Mouse (Mus musculus) lung, embryonic 14.5 days (tissue): Measurements from ENCODE around the gene Rfx3. TPM values are rescaled to one million over a fixed set of nuclear protein-coding genes. Genes with fewer than 3 reads are reported as not detected.

Experiments used
- ATAC-seq: fragments of 200-750 bp; cut with Nextera tagmentation; 2 replicates; pipeline ENCODE4 v1.8.0; 2017; ENCODE audit warnings: mild to moderate bottlenecking, moderate TSS enrichment, moderate library complexity; ENCODE audit not compliant: insufficient read depth
- DNase-seq: peaks from one replicate; pipeline ENCODE4 v3.0.0-alpha.2; 2015
- H3K27ac ChIP-seq: fragments of 300-500 bp; sonication (generic); 2 replicates; pipeline ENCODE4 v1.5.1; 2014; ENCODE audit warnings: low read depth, mild to moderate bottlenecking, moderate library complexity
- H3K27me3 ChIP-seq: fragments of 300-500 bp; sonication (generic); 2 replicates; pipeline ENCODE4 v1.6.1; 2014; ENCODE audit warnings: low read length, control low read depth; ENCODE audit not compliant: insufficient read depth
- H3K36me3 ChIP-seq: fragments of 300-500 bp; sonication (generic); 2 replicates; pipeline ENCODE4 v1.6.1; 2014; ENCODE audit warnings: control low read depth; ENCODE audit not compliant: insufficient read depth
- H3K4me1 ChIP-seq: fragments of 300-500 bp; sonication (generic); 2 replicates; pipeline ENCODE4 v1.6.1; 2014; ENCODE audit warnings: antibody characterized with exemption, control low read depth; ENCODE audit not compliant: insufficient read depth
- H3K4me2 ChIP-seq: fragments of 300-500 bp; sonication (generic); 2 replicates; pipeline ENCODE4 v1.6.1; 2014; ENCODE audit warnings: mild to moderate bottlenecking
- H3K4me3 ChIP-seq: fragments of 300-500 bp; sonication (generic); 2 replicates; pipeline ENCODE4 v1.5.1; 2014; ENCODE audit warnings: low read depth, low read length
- H3K9ac ChIP-seq: fragments of 300-500 bp; sonication (generic); 2 replicates; pipeline ENCODE4 v1.6.1; 2014
- H3K9me3 ChIP-seq: fragments of 300-500 bp; sonication (generic); 2 replicates; pipeline ENCODE4 v1.6.1; 2016; ENCODE audit warnings: low read depth, low read length, control low read depth
- CTCF ChIP-seq: IDR thresholded peaks from 2 replicates; pipeline ENCODE4 v1.5.1; 2016; ENCODE audit warnings: antibody characterized with exemption, low read depth
- WGBS: fragments of 180-500 bp; shearing (Covaris S2); extraction: QIAGEN DNeasy Blood & Tissue Kit; methylation state at CpG from one replicate; pipeline ENCODE4 v1.1.7; 2014; 5-methylcytosine and 5-hydroxymethylcytosine counted together
- polyA plus RNA-seq: library from polyadenylated mRNA; unstranded; fragments of >200 nt; fragmentation: Nextera tagmentation; extraction: Ambion mirVana; gene quantifications from 2 replicates; pipeline ENCODE4 v1.2.1, GENCODE M21; 2014

The Rfx3 gene
- polyA plus RNA-seq, 1 experiment from 2014 or later = 14.8 TPM

GRCm38 (mm10) chr19:27718931-27719330 is 292.0 kb downstream of the Rfx3 start:
- WGBS = 68% methylated on average over 11 of the region's 11 CpGs
- Histone ChIP-seq H3K36me3 (no peaks in the 10 kb centered on the region), H3K27ac (no peak overlapping the region), H3K27me3 (no peaks in the 10 kb centered on the region), H3K9me3 (no peaks in the 10 kb centered on the region), H3K4me3 (no peak overlapping the region), H3K4me2 (no peak overlapping the region), H3K9ac (no peak overlapping the region), H3K4me1 (no peaks in the 10 kb centered on the region)
- DNase-seq = no peak
- TF ChIP-seq CTCF = no peak
- ATAC-seq = no peak

GRCm38 (mm10) chr19:27716274-27716673 is 294.7 kb downstream of the Rfx3 start:
- Histone ChIP-seq H3K4me2 (no peak overlapping the region), H3K27ac (no peak overlapping the region), H3K36me3 (no peaks in the 10 kb centered on the region), H3K4me3 (no peak overlapping the region), H3K4me1 (no peaks in the 10 kb centered on the region), H3K9ac (no peak overlapping the region), H3K9me3 (no peaks in the 10 kb centered on the region), H3K27me3 (no peaks in the 10 kb centered on the region)
- DNase-seq (no peak), ATAC-seq (no peak)
- TF ChIP-seq CTCF = no peak
